Mouse (Mus musculus) induced T-regulatory cell, adult 2 months (primary cell): ENCODE data around the gene Gm49366.
"Not testable (repeated sequence)": the region's sequence is repeated elsewhere in the genome, so short reads cannot be mapped to it uniquely, and the experiment has no call there.

Experiments used
- DNase-seq: peaks from one replicate; pipeline ENCODE4 v3.0.0-alpha.2; 2012; ENCODE audit warnings: low read depth

Gene Gm49366

DNA sequence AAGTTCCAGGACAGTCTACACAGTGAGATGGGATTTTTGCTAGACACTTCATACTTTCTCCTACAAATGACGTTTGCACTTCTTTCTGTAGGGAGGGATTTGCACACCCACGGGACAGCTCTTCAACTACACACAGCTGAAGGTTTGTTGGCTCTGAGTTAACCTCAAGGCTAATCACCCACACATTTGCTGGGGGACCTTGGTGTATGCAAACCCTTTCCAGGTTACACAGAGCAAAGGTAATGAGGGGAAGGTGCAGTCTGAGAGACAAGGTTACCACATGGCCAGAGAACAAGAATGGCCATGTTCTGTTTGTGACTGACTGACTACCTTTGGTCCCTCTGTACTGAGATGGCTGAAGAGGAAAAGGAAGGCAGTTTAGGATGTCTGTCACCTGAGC is 45.1 kb downstream of the Gm49366 start:
- DNase-seq: no peak

DNA sequence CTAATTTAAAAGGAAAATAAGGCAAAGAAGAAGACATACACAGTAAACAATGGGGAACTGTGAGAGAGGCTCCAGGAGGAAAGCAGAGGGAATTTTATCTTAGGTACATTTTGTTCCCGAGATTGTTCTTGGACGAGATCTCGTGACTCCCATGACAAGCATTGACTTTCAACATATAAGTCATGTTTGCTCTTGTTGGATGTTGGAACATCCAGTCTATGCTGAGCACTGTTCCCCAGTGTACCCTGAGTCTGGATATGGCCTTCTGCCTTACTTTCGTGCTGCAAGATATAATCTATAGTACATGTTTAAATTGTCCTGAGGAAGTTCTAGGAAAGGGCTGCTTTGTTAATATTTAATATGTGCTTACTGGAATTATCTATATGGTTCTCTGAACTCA is 45.8 kb downstream of the Gm49366 start:
- no peak for DNase-seq

DNA sequence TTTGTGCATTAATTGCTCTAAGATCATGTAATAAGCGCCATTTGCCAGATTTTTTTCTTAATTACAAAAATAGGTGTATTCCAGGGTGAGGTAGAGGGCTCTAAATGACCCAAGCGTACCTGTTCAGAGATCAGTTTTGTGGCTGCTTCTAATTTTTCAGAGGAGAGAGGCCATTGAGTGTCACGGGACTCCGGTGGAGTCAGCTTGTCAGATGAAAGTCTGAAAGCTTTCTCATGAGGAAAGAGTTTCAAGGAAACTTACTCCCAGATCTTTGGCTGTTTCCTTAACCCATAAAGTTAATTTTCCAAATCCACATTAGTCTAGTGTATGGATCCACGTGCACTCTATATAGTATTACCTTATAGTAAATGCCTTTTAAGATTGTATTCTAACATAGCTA is 55.9 kb downstream of the Gm49366 start:
- not testable (repeated sequence) for DNase-seq

DNA sequence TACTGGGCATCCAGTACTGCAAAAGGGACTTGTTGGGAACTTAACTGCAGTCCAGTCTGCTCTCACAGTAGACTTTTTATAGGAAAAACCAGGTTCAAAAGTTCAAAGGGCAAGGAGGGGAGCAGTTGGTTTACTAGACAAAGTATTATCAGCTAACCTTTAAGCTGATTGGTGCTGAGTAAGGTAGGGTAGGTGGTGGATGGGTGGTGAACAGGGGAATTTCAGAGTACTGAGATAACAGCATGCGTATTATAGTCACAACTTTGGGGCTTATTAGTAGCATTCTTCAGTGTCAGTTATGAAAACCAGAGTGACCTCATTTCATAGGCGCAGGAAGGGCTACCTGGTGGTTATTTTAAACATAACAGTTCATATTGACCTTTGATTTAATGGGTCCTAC is 60.9 kb downstream of the Gm49366 start:
- peak; percentile 25 for DNase-seq

DNA sequence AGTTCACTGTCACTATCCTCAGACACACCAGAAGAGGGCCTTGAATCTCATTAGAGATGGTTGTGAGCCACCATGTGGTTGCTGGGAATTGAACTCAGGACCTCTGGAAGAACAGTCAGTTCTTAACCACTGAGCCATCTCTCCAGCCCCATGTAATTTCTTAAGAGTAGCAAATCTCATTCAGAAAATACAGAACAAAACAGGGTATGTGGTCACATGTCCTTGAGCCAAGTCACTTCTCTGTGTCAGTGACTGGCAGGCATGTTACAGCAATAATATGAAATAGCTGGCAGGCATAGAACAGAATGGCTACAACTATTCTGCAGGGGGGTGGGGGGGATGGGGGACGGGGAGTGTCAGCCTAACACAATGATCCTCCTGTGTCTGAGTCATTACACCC is 61.3 kb downstream of the Gm49366 start:
- DNase-seq: no peak

DNA sequence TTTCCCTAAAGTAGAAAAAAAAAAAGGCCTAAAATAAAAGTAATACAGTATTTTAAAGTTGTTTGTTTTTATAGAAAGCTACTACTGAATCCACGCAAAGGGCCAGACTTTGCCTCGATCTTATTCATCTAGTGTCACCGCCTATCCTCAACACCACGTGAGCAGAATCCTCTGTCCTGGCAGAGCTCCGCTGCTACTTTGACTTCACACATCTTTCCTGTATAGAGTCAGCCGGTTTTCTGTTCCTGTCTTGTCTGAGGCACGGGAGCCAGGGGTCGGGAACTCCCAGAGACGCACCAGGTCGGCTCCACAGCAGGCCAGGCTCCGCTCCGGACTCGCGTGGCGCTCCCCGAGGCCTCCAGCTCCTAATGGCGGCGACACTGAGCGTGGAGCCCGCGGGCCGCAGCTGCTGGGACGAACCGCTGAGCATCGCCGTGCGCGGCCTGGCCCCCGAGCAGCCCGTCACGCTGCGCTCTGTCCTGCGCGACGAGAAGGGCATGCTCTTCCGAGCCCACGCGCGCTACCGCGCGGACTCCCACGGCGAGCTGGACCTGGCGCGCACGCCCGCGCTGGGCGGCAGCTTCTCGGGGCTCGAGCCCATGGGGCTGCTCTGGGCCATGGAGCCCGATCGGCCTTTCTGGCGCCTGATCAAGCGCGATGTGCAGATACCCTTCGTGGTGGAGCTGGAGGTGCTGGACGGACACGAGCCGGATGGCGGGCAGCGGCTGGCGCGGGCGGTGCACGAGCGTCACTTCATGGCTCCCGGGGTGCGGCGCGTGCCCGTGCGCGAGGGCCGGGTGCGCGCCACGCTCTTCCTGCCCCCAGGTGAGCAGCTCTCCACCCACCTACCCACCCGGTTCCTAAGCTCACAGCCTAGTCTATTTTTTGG is 62.1 kb downstream of the Gm49366 start, which contains the start of gene Acot6:
Acot6 (plus strand) TSS at position 51 of the 889 bp plus-strand sequence.
- peak; percentile 64 for DNase-seq

DNA sequence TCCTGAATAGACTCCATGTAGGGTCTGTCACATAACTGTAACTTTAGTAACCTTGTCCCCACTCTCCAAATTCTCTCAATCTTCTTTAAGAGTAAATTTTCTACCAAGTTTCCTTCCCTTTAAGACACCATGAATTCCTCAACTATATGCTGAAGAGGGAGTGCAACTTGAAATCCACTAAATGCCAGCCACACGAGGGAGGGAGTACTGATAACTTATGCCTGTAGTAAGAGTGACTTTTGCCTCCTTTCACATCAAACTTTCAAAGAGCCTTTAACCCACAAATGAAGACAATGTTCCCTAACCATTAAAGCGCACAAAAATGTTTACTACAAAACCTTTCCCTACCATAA is 62.7 kb downstream of the Gm49366 start:
- DNase-seq: no peak

DNA sequence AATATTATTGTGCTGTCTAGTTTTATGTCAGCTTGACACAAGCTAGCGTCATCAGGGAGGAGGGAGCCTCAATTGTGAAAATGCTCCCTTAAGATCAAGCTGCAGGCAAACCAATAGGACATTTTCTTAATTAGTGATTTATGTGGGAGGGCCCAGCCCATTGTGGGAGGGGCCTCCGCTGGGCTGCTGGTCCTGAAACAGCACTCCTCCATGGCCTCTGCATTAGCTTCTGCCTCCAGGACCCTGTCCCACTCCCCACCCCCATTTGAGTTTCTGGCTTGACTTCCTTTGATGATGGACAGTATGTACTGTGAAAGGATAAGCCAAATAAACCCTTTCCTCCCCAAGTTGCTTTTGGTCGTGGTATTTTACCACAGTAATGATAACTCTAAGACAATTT is 68.3 kb downstream of the Gm49366 start:
- DNase-seq: no peak

DNA sequence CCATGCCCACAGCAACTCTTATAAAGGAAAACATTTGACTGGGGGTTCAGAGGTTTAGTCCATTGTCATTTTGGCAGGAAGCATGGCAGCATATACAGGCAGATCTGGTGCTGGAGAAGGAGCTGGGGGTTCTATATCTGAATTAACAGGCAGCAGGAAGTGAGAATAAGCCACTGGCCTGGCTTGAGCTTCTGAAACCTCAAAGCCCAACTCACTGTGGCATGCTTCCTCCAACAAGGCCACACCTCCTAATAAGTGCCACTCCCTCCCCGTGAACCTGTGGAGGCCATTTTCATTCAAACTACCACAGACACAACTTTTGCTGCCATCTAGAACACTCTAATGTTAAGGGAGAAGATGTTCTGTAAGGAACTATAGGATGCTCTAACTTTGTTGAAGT is 69.0 kb downstream of the Gm49366 start:
- no peak for DNase-seq
